Mouse (Mus musculus) lung, postnatal 0 days (tissue): ENCODE measurements around the gene Dnajb3. TPM values are rescaled to one million over a fixed set of nuclear protein-coding genes. Genes with fewer than 3 reads are reported as not detected.

Experiments used
- ATAC-seq: fragments of 200-750 bp; cut with Nextera tagmentation; 2 replicates; pipeline ENCODE4 v1.8.0; 2017; ENCODE audit warnings: moderate library complexity
- DNase-seq: peaks from one replicate; pipeline ENCODE4 v3.0.0-alpha.2; 2016; ENCODE audit warnings: low spot score
- H3K27ac ChIP-seq: fragments of 300-500 bp; sonication (generic); 2 replicates; pipeline ENCODE4 v1.5.1; 2014; ENCODE audit warnings: antibody characterized with exemption, mild to moderate bottlenecking, low read length, mixed read lengths
- H3K27me3 ChIP-seq: fragments of 300-500 bp; sonication (generic); replicated peaks from 2 replicates; pipeline ENCODE4 v1.6.1; 2014; ENCODE audit warnings: low read length, mixed read lengths; ENCODE audit not compliant: insufficient read depth
- H3K36me3 ChIP-seq: fragments of 300-500 bp; sonication (generic); 2 replicates; pipeline ENCODE4 v1.6.1; 2014; ENCODE audit warnings: low read length, mixed read lengths; ENCODE audit not compliant: insufficient read depth
- H3K4me1 ChIP-seq: fragments of 300-500 bp; sonication (generic); 2 replicates; pipeline ENCODE4 v1.6.1; 2014; ENCODE audit warnings: antibody characterized with exemption, low read depth, low read length, mixed read lengths; ENCODE audit not compliant: insufficient read depth
- H3K4me2 ChIP-seq: fragments of 300-500 bp; sonication (generic); replicated peaks from 2 replicates; pipeline ENCODE4 v1.6.1; 2014; ENCODE audit warnings: low read depth, mild to moderate bottlenecking, low read length, moderate library complexity, mixed read lengths
- H3K4me3 ChIP-seq: fragments of 300-500 bp; sonication (generic); 2 replicates; pipeline ENCODE4 v1.5.1; 2014; ENCODE audit warnings: low read depth, low read length
- H3K9ac ChIP-seq: fragments of 300-500 bp; sonication (generic); replicated peaks from 2 replicates; pipeline ENCODE4 v1.6.1; 2014; ENCODE audit warnings: low read depth, mild to moderate bottlenecking
- H3K9me3 ChIP-seq: fragments of 300-500 bp; sonication (generic); 2 replicates; pipeline ENCODE4 v1.6.1; 2016; ENCODE audit warnings: low read length, mixed read lengths
- CTCF ChIP-seq: IDR thresholded peaks from 2 replicates; pipeline ENCODE4 v1.5.1; 2016; ENCODE audit warnings: antibody characterized with exemption, mild to moderate bottlenecking
- EP300 ChIP-seq: IDR thresholded peaks from 2 replicates; pipeline ENCODE4 v1.6.1; 2016; ENCODE audit warnings: antibody characterized with exemption, mild to moderate bottlenecking, control low read depth
- WGBS: fragments of 180-500 bp; shearing (Covaris S2); extraction: QIAGEN DNeasy Blood & Tissue Kit; methylation state at CpG from one replicate; pipeline ENCODE4 v1.1.7; 2014; 5-methylcytosine and 5-hydroxymethylcytosine counted together
- polyA plus RNA-seq: library from polyadenylated mRNA; unstranded; fragments of >200 nt; fragmentation: Nextera tagmentation; extraction: Ambion mirVana; gene quantifications from 2 replicates; pipeline ENCODE4 v1.2.1, GENCODE M21; 2015

Dnajb3 gene
- polyA plus RNA-seq, 1 experiment from 2014 or later, result 2.7 TPM

DNA sequence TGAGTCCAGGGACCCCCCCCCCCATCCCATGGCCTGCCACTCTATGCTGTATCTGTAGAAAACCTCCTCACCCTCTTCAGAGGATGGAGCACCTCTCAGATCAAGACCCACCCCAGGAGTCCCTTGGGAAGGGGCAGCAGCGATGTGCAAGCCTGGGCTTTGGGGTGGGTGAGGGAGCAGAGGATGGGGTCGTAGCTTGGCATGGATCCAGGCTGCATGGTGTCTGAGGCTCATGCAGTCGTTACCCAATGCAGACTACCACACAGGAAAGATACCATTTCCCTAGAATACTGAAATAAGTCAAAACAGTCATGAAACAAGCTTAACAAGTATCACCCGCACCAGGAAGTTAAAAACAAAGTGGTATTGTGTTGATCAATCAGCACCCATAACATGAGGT lies 43.1 kb upstream of the Dnajb3 start:
- no peak for TF ChIP-seq CTCF
- TF ChIP-seq EP300, result no peak
- no peak overlapping the region for H3K4me3 ChIP-seq
- H3K9me3 ChIP-seq, result peaks cover 64% of the 10 kb centered on the region
- H3K27ac ChIP-seq, result no peak overlapping the region
- H3K9ac ChIP-seq, result no peak overlapping the region
- no peak overlapping the region for H3K4me2 ChIP-seq
- no peaks in the 10 kb centered on the region for H3K36me3 ChIP-seq
- H3K4me1 ChIP-seq, result no peaks in the 10 kb centered on the region
- 64% methylated on average over 4 of the region's 4 CpGs for WGBS
- ATAC-seq (no peak), DNase-seq (no peak)
- no peaks in the 10 kb centered on the region for H3K27me3 ChIP-seq

DNA sequence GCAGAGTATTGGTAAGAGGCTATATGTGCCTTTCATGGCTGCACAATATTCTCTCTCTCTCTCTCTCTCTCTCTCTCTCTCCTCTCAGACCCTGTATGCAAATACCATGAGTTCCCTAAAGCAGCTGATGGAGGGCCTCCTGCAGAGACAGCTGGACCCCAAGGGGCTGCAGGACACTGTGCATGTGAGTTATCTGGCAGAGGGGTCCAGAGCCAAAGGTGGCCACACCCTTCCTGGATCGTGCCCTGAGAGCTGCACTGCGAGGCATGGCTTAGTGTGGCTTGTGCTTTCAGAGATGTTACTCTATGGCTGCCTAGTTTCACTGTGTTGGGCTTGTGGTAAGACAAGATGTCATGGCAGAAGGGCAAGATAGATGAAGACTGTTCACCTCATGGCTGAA lies 42.1 kb upstream of the Dnajb3 start:
- WGBS, result 43% methylated on average over 2 of the region's 2 CpGs
- ATAC-seq, result no peak

DNA sequence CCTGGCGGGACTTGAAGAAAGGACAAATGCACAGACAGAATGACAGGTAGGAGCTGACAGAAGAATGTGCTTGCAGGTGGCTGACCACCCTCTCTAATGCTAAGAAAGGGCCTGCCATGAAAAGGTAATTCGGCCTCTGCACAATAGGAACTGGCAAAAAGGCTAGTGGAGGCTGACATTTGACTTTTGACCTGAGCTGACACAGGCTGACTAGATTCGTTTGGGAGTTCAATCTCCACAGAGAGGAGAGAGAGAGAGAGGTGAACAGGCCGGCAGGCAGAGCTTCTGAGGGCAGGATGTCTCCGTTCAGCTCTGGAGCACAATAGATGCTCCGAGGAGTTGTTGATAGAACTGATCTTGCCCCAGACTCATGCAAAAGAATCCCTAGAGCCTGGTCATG lies 40.8 kb upstream of the Dnajb3 start:
- DNase-seq, result no peak
- TF ChIP-seq EP300, result no peak
- no peak for TF ChIP-seq CTCF
- Histone ChIP-seq H3K4me2 (no peak overlapping the region), H3K4me1 (no peaks in the 10 kb centered on the region), H3K27me3 (no peaks in the 10 kb centered on the region), H3K9ac (no peak overlapping the region), H3K27ac (no peak overlapping the region), H3K9me3 (peaks cover 71% of the 10 kb centered on the region), H3K36me3 (no peaks in the 10 kb centered on the region), H3K4me3 (no peak overlapping the region)
- no peak for ATAC-seq
- WGBS, result 40% methylated on average over 6 of the region's 6 CpGs

More for the DNA sequence above, 42.1 kb upstream of the Dnajb3 start:
- no peak overlapping the region for H3K4me2 ChIP-seq
- no peak overlapping the region for H3K9ac ChIP-seq
- no peaks in the 10 kb centered on the region for H3K36me3 ChIP-seq
- no peak for TF ChIP-seq EP300
- no peak for TF ChIP-seq CTCF
- H3K9me3 ChIP-seq, result peaks cover 64% of the 10 kb centered on the region
- no peak overlapping the region for H3K4me3 ChIP-seq
- no peak overlapping the region for H3K27ac ChIP-seq
- no peak for DNase-seq
- H3K4me1 ChIP-seq, result no peaks in the 10 kb centered on the region
- no peaks in the 10 kb centered on the region for H3K27me3 ChIP-seq

DNA sequence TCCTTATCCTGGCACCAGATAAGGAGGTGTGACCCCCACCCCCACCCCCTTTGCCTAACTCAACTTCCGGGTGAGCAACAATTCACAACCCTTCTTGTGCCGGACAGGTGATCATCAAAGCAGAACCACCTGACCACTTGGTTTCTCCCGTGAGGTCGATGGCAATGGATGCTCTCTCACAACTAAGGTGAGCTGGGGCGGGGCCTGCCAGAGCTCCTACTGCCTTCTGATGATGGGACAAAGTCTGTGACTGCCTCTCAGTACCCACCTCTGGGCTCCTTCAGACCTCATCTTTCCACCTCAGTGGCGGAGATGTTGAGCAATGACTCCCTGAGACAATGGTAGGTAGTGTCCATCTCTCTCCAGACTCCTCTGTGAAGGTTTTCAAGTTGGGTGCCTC lies 40.3 kb upstream of the Dnajb3 start:
- DNase-seq (no peak), ATAC-seq (peak; percentile 7)
- Histone ChIP-seq H3K36me3 (no peaks in the 10 kb centered on the region), H3K4me1 (no peaks in the 10 kb centered on the region), H3K9ac (no peak overlapping the region), H3K9me3 (peaks cover 71% of the 10 kb centered on the region), H3K27ac (no peak overlapping the region), H3K27me3 (no peaks in the 10 kb centered on the region), H3K4me2 (no peak overlapping the region), H3K4me3 (no peak overlapping the region)
- 77% methylated on average over 6 of the region's 6 CpGs for WGBS
- TF ChIP-seq CTCF (no peak), EP300 (no peak)

DNA sequence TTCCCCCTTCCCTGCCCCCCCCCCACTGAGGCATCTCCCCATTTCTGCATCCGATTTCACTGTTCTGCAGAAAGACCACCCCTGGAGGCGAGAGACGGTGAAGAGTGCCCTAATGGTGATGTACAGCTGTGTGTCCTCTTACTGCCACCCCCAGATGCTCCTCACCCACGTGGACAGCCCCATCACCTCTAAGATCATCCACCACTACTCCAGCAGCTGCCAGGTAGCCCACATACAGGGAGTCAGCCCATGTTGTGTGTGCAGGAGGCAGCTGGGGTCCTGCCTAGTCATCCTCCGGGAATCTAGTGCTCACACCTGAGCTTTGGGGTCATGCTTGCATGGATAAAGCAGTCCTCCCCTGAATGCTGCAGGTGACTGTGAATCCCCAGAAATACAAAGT lies 38.3 kb upstream of the Dnajb3 start:
- H3K27ac ChIP-seq, result no peak overlapping the region
- no peak for DNase-seq
- no peak overlapping the region for H3K4me3 ChIP-seq
- TF ChIP-seq CTCF (no peak), EP300 (no peak)
- no peak overlapping the region for H3K4me2 ChIP-seq
- no peaks in the 10 kb centered on the region for H3K36me3 ChIP-seq
- ATAC-seq, result no peak
- H3K27me3 ChIP-seq, result no peaks in the 10 kb centered on the region
- no peaks in the 10 kb centered on the region for H3K4me1 ChIP-seq
- 60% methylated on average over 5 of the region's 5 CpGs for WGBS
- peaks cover 63% of the 10 kb centered on the region for H3K9me3 ChIP-seq
- H3K9ac ChIP-seq, result no peak overlapping the region

DNA sequence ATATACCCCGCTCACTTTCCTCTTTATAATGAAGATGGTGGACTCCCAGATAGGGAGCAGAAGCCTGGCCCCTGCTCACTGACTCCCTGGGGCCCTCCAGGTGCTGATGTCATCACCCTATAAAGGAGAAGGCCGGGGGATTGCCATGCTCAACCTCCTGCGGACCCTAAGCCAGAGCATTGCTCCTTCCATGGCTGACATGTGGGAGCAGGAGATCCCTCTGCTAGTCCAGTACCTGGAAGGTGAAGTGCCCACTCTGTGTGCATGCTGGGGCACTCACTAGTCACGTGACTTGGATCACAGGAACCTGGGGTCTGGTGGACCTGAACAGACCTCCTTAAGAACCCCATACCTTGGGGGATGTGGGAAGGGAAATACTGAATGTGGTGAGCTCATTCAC lies 35.0 kb upstream of the Dnajb3 start:
- ATAC-seq, result no peak
- H3K27ac ChIP-seq, result no peak overlapping the region
- no peak overlapping the region for H3K4me2 ChIP-seq
- H3K4me1 ChIP-seq, result no peaks in the 10 kb centered on the region
- peaks cover 57% of the 10 kb centered on the region for H3K9me3 ChIP-seq
- no peak overlapping the region for H3K4me3 ChIP-seq
- no peak for DNase-seq
- WGBS, result 58% methylated on average over 4 of the region's 4 CpGs
- TF ChIP-seq EP300 (no peak), CTCF (no peak)
- no peaks in the 10 kb centered on the region for H3K36me3 ChIP-seq
- no peaks in the 10 kb centered on the region for H3K27me3 ChIP-seq
- no peak overlapping the region for H3K9ac ChIP-seq

DNA sequence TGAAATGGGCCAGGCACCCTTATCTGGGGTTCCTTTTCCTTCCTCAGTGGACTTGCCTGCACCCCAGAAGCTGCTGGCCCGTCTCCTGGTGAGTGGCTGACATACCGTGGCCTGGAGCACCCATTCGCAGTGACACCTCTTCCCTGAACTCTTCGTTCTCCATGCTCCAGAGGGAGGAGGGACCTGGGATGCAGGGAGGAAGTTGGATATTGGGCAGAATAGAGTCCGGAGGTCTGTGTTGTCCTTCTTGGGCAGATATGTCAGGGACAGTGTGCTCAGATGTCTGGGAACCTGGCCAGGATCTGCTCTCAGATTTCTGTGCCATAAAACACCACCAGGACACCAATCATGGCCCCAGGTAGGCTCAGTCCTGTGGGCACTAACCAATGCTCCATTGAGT lies 34.5 kb upstream of the Dnajb3 start:
- TF ChIP-seq EP300, result no peak
- no peak for TF ChIP-seq CTCF
- DNase-seq (peak; percentile 30), ATAC-seq (no peak)
- Histone ChIP-seq H3K9me3 (peaks cover 58% of the 10 kb centered on the region), H3K9ac (no peak overlapping the region), H3K36me3 (no peaks in the 10 kb centered on the region), H3K4me2 (no peak overlapping the region), H3K27me3 (no peaks in the 10 kb centered on the region), H3K27ac (no peak overlapping the region), H3K4me3 (no peak overlapping the region), H3K4me1 (no peaks in the 10 kb centered on the region)
- 70% methylated on average over 5 of the region's 5 CpGs for WGBS
